Mouse (Mus musculus): ENCODE data around the gene Otulinl. TPM values are rescaled to one million over a fixed set of nuclear protein-coding genes. Genes with fewer than 3 reads are reported as not detected.

The Otulinl gene
- total RNA-seq (2023): 100 to 1,000 TPM; 301 to 303 TPM

DNA sequence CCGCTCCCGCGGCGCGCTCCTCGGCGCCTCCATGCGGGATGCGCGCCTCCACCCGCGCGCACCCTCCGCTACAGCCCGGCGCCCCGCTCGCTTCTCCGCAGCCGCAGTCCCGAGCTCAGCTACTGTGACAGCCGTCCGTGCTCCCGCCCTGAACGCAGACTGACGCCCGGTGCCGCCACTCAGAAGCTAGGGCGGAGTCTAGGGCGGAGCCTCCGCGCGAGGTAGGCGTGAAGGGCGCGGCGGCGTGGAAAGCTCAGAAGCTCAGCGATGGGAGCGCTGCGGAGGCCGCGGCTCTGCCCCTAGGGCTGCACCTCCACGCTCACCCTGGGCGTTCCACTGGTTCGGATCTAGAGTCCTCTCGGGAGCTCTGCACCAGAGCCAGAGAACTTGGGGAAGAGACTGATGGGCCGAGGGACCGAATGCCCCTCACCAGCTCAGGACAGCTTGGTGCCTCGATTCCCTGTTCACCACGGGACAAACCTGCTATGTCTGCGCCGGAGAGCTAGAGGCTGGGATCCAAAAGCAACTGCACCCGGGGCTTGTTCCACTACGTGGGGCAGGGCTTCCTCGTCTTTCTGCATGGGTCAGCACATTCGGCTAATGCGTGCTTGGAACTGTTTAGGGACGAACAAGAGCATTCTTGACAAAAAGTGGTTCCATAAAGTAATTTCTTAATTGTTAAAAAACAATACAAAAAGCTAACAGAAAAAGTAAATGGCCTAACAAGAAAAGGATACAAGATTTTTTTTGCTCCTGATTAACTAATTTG is at the start of gene Otulinl:
Gene Otulinl (minus strand): TSS at position 161 of the 769 bp plus-strand sequence.

DNA sequence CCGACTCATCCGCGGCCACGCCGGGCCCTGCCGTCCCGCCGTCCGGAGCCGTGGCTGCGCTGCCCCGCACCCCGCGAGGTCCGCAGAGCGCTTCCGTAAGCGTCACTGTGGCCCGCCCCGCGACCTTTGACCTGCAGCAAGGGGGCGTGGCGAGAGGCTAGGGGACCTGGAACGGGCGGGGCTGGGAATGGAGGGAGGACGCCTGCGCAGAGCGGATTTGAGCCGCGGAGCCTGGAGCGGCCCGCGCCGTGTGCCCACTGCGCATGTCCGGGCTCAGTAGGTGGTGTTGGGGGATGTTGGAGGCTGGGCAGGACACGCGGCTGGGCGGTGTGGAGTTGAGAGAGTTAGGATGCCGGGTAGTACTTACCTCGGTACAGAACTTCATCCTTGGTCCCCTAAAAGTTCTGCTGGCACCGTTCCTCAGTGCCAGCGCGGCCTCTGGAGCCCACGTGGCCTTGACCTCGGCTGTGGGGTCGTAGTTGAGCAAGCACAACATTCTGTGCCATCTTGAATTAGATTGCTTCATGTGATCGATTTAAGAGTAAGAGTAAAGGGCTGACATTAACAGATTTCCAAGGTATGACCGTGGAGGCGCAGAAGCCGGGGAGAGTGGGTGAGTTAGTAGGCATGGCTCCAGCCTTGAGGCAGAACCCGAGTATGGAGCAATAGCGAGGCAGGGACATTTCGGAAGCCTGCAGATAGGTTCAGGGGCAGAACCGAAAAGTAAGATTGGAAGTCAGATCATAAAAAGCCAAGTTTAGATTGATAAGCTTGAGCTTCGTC is 50.6 kb downstream of the Otulinl start, which contains the start of gene Otulin:
Gene Otulin (minus strand): TSS at position 93 of the 783 bp plus-strand sequence.

Other genes starting within 250 kb of the Otulinl start
- 10 to 100 TPM; 31.1 to 31.7 TPM for gene Ank, start 214.9 kb downstream of the Otulinl start, total RNA-seq (2023)
- 10 to 100 TPM; 59.7 to 61.6 TPM for gene Otulin, start 50.9 kb downstream of the Otulinl start, total RNA-seq (2023)